Comparison of ENCODE assay signal across 31 mouse cellular contexts in genomic region chr12:116273733-116274132, GRCm38 (mm10). TPM values are rescaled to one million over a fixed set of nuclear protein-coding genes. Genes with fewer than 3 reads are reported as not detected.
"Had no signal": no experiment of that assay in that cellular context is flagged by ENCODE, and none has a peak within 500 bp of the region (broad histone marks: within the 10 kb centered on the region; RNA-seq: fewer than 3 reads in every experiment).

No protein-coding gene starts in this region.

- H3K27me3 ChIP-seq: hindbrain, embryonic 12.5 days; limb, embryonic 13.5 days; limb, embryonic 15.5 days had no signal

- ATAC-seq: hindbrain, postnatal 0 days; intestine, embryonic 16.5 days had no signal

- DNase-seq: gastrocnemius, adult 2 months; gastrocnemius, postnatal 10 days; gastrocnemius, postnatal 25 days; heart, adult 2 months; heart, postnatal 10 days; heart, postnatal 4 days; kidney, adult 11 months; kidney, adult 2 months; kidney, adult 9 months; kidney, postnatal 14 days; kidney, postnatal 36 days; layer of hippocampus, adult 9-11 months; layer of hippocampus, postnatal 36 days; left cerebral cortex, postnatal 4 days had no signal

- H3K9ac ChIP-seq: heart, embryonic 12.5 days; hindbrain, embryonic 12.5 days; hindbrain, embryonic 14.5 days; kidney, embryonic 15.5 days; limb, embryonic 13.5 days; limb, embryonic 15.5 days had no signal

- H3K4me1 ChIP-seq: heart, embryonic 12.5 days; hindbrain, embryonic 10.5 days; hindbrain, embryonic 12.5 days; kidney, embryonic 15.5 days; limb, embryonic 13.5 days; limb, embryonic 15.5 days had no signal

- H3K4me2 ChIP-seq: heart, embryonic 12.5 days; hindbrain, embryonic 12.5 days; hindbrain, embryonic 14.5 days; kidney, embryonic 15.5 days; limb, embryonic 13.5 days; limb, embryonic 15.5 days had no signal

- H3K36me3 ChIP-seq: heart, embryonic 12.5 days; hindbrain, embryonic 10.5 days; hindbrain, embryonic 12.5 days; kidney, embryonic 15.5 days; limb, embryonic 13.5 days; limb, embryonic 15.5 days had no signal

- H3K9me3 ChIP-seq: heart, embryonic 12.5 days; hindbrain, embryonic 10.5 days; hindbrain, embryonic 12.5 days; kidney, embryonic 15.5 days; limb, embryonic 13.5 days; limb, embryonic 15.5 days had no signal

- H3K4me3 ChIP-seq: gastrocnemius, adult 2 months; heart, adult 2 months; heart, embryonic 12.5 days; hindbrain, embryonic 10.5 days; hindbrain, embryonic 12.5 days; kidney, embryonic 15.5 days; limb, embryonic 13.5 days; limb, embryonic 15.5 days had no signal

- H3K27ac ChIP-seq: gastrocnemius, adult 2 months; heart, adult 2 months; hindbrain, embryonic 10.5 days; hindbrain, embryonic 12.5 days; hindbrain, embryonic 14.5 days; hindbrain, postnatal 0 days; kidney, embryonic 15.5 days; kidney, postnatal 0 days; limb, embryonic 13.5 days; limb, embryonic 15.5 days had no signal

RNA-seq across cellular contexts. Expression of gene Gm11027, which starts 1.5 kb away (rescaled TPM):
- polyA plus RNA-seq: frontal cortex, adult 2 months; heart, adult 2 months; heart, embryonic 12.5 days; heart, embryonic 14.5 days; heart, embryonic 16.5 days; hindbrain, embryonic 10.5 days; hindbrain, embryonic 12.5 days; hindbrain, embryonic 14.5 days; hindbrain, postnatal 0 days; intestine, embryonic 14.5 days; intestine, embryonic 16.5 days; kidney, adult 2 months; kidney, embryonic 15.5 days; kidney, postnatal 0 days; large intestine, adult 2 months; limb, embryonic 11.5 days; limb, embryonic 13.5 days; limb, embryonic 15.5 days; liver, adult 2 months had no signal
